In the genomic region with DNA sequence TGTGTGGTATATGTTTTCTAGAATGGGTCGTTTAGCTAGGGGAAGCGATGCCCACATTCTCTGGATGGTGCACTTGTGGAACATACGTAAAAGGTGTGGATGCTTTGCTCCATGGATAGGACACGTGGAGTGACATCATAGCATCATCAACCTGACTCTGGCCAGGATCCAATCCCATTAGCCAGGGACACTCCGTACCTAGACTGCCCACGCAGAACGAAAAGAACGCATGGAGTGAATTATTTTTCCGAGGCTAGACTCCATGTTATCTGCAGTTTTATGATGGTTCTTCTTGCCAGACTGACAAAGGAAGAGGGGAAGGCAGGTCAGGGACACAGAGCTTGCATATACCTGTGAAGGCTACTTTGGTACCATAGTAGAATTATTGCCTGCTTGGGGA, we compare ENCODE assay signal across 17 mouse cellular contexts. TPM values are rescaled to one million over a fixed set of nuclear protein-coding genes. Genes with fewer than 3 reads are reported as not detected.
DNase-seq lines count a peak whose midpoint lies in the region; ATAC-seq and TF ChIP-seq lines count a peak whose summit lies in the region.
"Had no signal": no experiment of that assay in that cellular context is flagged by ENCODE, and none has a peak within 500 bp of the region (broad histone marks: within the 10 kb centered on the region; RNA-seq: fewer than 3 reads in every experiment).

No protein-coding gene starts in this region.

- H3K36me3 ChIP-seq in heart, embryonic 15.5 days: no peaks in the 10 kb centered on the region
- H3K36me3 ChIP-seq in testis, adult 2 months (ENCODE audit: control insufficient read depth, insufficient read depth, low read length): no peaks in the 10 kb centered on the region
- H3K36me3 ChIP-seq: forebrain, embryonic 15.5 days had no signal

- no peak overlapping the region for H3K4me3 ChIP-seq in heart, embryonic 15.5 days
- H3K4me3 ChIP-seq in testis, adult 2 months (ENCODE audit: control insufficient read depth, low read depth, low read length): no peak overlapping the region
- H3K4me3 ChIP-seq: embryonic facial prominence, embryonic 10.5 days; forebrain, embryonic 15.5 days; limb, embryonic 12.5 days had no signal

- DNase-seq in heart, postnatal 14 days: no peak
- peak; percentile 44 to 72 for DNase-seq in kidney, postnatal 36 days
- no peak for DNase-seq in kidney, postnatal 25 days
- DNase-seq in testis, postnatal 10 days (ENCODE audit: low spot score): no peak
- DNase-seq in testis, postnatal 14 days (ENCODE audit: low spot score): peak; percentile 64
- DNase-seq: adrenal gland, postnatal 14 days; cerebellum, adult 2 months; kidney, postnatal 4 days; right cerebral cortex, adult 18-20 months had no signal

- ATAC-seq in heart, embryonic 15.5 days (replicated peaks; ENCODE audit: insufficient number of reproducible peaks, insufficient read depth, low FRiP score, low read depth): no peak
- ATAC-seq: activated CD4-positive, CD25-positive, alpha-beta regulatory T cell, adult 4 months; Patski had no signal

- 69% methylated on average over 9 of the region's 9 CpGs for WGBS in heart, embryonic 15.5 days

- no peak for TF ChIP-seq CTCF in testis, adult 2 months (IDR thresholded peaks at IDR 0.05; ENCODE audit: control insufficient read depth, insufficient read depth, insufficient replicate concordance, low read depth, low read length)

- peak overlapping the region; percentile 72 for H3K27ac ChIP-seq in heart, embryonic 15.5 days
- peak overlapping the region; percentile 83 for H3K27ac ChIP-seq in testis, adult 2 months (ENCODE audit: control insufficient read depth, insufficient read depth, low read depth, low read length)
- H3K27ac ChIP-seq: embryonic facial prominence, embryonic 10.5 days; forebrain, embryonic 15.5 days; hindbrain, embryonic 14.5 days; limb, embryonic 12.5 days had no signal

- H3K4me2 ChIP-seq in heart, embryonic 15.5 days: peak overlapping the region; percentile 24; the same call in 1 of the 2 replicates
- H3K4me2 ChIP-seq: forebrain, embryonic 15.5 days; hindbrain, embryonic 14.5 days; limb, embryonic 12.5 days had no signal

- H3K4me1 ChIP-seq in heart, embryonic 15.5 days (replicated peaks): peaks cover 38% of the 10 kb centered on the region
- H3K4me1 ChIP-seq in testis, adult 2 months (ENCODE audit: control insufficient read depth, insufficient read depth, low read length): peaks cover 3% of the 10 kb centered on the region

- no peak for TF ChIP-seq POLR2A in testis, adult 2 months (IDR thresholded peaks at IDR 0.05; ENCODE audit: control insufficient read depth, low read depth, low read length)

- no peak overlapping the region for H3K9ac ChIP-seq in heart, embryonic 15.5 days
- H3K9ac ChIP-seq: forebrain, embryonic 15.5 days; hindbrain, embryonic 14.5 days; limb, embryonic 12.5 days had no signal

- H3K27me3 ChIP-seq in heart, embryonic 15.5 days: no peaks in the 10 kb centered on the region
- H3K27me3 ChIP-seq in testis, adult 2 months (ENCODE audit: control insufficient read depth, insufficient read depth, low read length): no peaks in the 10 kb centered on the region
- H3K27me3 ChIP-seq: forebrain, embryonic 15.5 days; limb, embryonic 12.5 days; Patski had no signal

- intact Hi-C loops in heart, postnatal 14 days (cut with DNase I): no loop called here

- no peaks in the 10 kb centered on the region for H3K9me3 ChIP-seq in heart, embryonic 15.5 days (replicated peaks)
- H3K9me3 ChIP-seq: embryonic facial prominence, embryonic 10.5 days; forebrain, embryonic 15.5 days; limb, embryonic 12.5 days had no signal

RNA-seq across cellular contexts. Expression of gene Syne2, which starts 37.7 kb away (rescaled TPM):
- polyA plus RNA-seq in heart, embryonic 15.5 days (2015; fragmentation: Nextera tagmentation; extraction: Ambion mirVana): 38.7 and 45.7 TPM in 2 replicates
- 10 to 100 TPM; 44.8 to 47.9 TPM for total RNA-seq in heart, postnatal 14 days (2021)
- 35.5 and 37.1 TPM in 2 replicates for polyA plus RNA-seq in testis, adult 2 months (2012; rRNA removed)

Comparison
In these comparisons a context has a peak if more than half of its experiments do, and no peak if none do; other contexts are left out.
1. DNase-seq: peak in kidney, postnatal 36 days (2 of 2) and testis, postnatal 14 days (single experiment); none in heart, postnatal 14 days (0 of 2), kidney, postnatal 25 days (0 of 2) and testis, postnatal 10 days (single experiment).